Mouse (Mus musculus): ENCODE data around the gene Pard3. TPM values are rescaled to one million over a fixed set of nuclear protein-coding genes. Genes with fewer than 3 reads are reported as not detected.

Pard3 gene
- polyA plus RNA-seq, 2 experiments: 4.5 TPM

DNA sequence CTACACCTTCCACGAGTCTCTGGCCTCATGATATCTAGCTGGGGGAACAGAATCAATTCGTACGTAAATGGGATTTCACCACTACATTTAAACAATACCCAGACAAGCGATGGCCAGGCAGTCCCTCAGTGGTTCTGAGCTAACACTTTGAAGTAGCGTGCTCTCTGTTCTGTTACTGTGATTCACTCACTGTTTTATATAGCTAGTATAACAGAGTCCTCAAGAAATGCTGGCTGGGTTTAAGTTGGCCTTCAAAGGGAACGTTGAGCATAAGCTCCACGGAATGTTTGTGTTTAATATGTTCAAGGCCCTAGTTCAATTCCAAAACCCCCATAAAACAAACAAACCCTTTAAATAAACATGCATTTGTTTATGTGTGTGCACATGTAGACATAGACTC lies 156.9 kb downstream of the Pard3 start:
- WGBS (ENCODE audit: insufficient replicate concordance): 73% methylated on average over 7 of the region's 7 CpGs
- Histone ChIP-seq H3K27me3 (ENCODE audit: control insufficient read depth, insufficient read depth, low read length) (no peaks in the 10 kb centered on the region), H3K4me2 (ENCODE audit: low read depth) (no peak overlapping the region), H3K4me3 (ENCODE audit: insufficient read depth in 1 of 2, low read depth in 2 of 2, low read length in 2 of 2) (no peak overlapping the region), H3K9ac (replicated peaks) (no peak overlapping the region), H3K9me3 (ENCODE audit: control insufficient read depth, low read length) (no peaks in the 10 kb centered on the region), H3K4me1 (replicated peaks; ENCODE audit: control insufficient read depth in 2 of 2, insufficient read depth in 2 of 2, low read length in 1 of 2) (no peaks in the 10 kb centered on the region), H3K36me3 (replicated peaks; ENCODE audit: control insufficient read depth, insufficient read depth, low read depth) (no peaks in the 10 kb centered on the region), H3K27ac (no peak overlapping the region)
- ATAC-seq (ENCODE audit: insufficient read depth): no peak
- TF ChIP-seq CTCF (IDR thresholded peaks at IDR 0.05; ENCODE audit: low read depth) (no peak), EP300 (IDR thresholded peaks at IDR 0.05; ENCODE audit: low read depth) (no peak)
- no peak for DNase-seq (ENCODE audit: low read depth in 3 of 3, low spot score in 3 of 3)

DNA sequence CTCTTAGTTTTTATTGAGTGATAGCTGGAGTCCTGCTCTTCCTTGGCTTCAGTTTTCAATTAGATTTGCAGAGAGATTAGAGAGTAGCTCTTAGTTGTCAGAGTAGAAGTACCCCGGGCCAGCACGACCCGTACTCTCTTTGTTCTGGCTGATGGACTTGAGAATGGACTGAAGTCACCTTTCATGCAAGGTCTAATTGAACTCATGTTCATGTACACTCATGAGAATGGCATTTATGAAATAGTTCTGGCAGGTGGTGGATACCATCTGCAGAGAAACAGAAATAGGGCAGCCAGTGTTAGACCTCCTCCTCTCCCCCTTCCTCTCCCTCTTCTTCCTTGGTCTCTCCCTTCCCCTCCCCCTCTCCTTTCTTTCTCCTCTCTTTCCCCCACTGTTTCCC lies 158.7 kb downstream of the Pard3 start:
- Histone ChIP-seq H3K36me3 (replicated peaks; ENCODE audit: control insufficient read depth, insufficient read depth, low read depth) (no peaks in the 10 kb centered on the region), H3K9me3 (ENCODE audit: control insufficient read depth, low read length) (no peaks in the 10 kb centered on the region), H3K4me1 (replicated peaks; ENCODE audit: control insufficient read depth in 2 of 2, insufficient read depth in 2 of 2, low read length in 1 of 2) (no peaks in the 10 kb centered on the region), H3K4me3 (ENCODE audit: insufficient read depth in 1 of 2, low read depth in 2 of 2, low read length in 2 of 2) (no peak overlapping the region), H3K27ac (no peak overlapping the region), H3K9ac (replicated peaks) (no peak overlapping the region), H3K4me2 (ENCODE audit: low read depth) (no peak overlapping the region), H3K27me3 (ENCODE audit: control insufficient read depth, insufficient read depth, low read length) (no peaks in the 10 kb centered on the region)
- TF ChIP-seq EP300 (IDR thresholded peaks at IDR 0.05; ENCODE audit: low read depth): no peak
- no peak for DNase-seq (ENCODE audit: low read depth in 3 of 3, low spot score in 3 of 3)
- ATAC-seq (ENCODE audit: insufficient read depth): no peak
- 81% methylated on average over 3 of the region's 3 CpGs for WGBS (ENCODE audit: insufficient replicate concordance)

DNA sequence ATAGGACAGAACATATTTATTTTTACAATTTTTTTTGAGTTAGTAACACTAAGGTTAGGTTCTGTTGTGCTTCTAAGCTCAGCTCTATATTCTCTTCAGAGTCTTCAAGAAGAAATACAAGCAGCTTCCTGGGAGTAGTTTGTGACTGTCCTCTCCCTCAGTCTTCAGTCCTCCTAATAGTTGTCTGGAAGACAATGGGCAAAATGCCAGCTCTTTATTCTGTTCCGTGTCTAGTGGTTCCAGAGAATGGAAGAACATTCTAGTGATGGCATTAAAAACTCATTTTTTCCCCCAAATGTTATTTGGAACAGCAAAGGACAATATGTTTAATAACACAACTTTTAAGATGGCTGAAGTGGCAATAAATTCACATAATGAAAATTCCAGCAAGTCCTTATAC lies 163.3 kb downstream of the Pard3 start:
- no peak for DNase-seq (ENCODE audit: low read depth in 3 of 3, low spot score in 3 of 3)
- H3K4me3 ChIP-seq (ENCODE audit: insufficient read depth in 1 of 2, low read depth in 2 of 2, low read length in 2 of 2): no peak overlapping the region
- 54% methylated on average over 1 of the region's 1 CpGs for WGBS (ENCODE audit: insufficient replicate concordance)

DNA sequence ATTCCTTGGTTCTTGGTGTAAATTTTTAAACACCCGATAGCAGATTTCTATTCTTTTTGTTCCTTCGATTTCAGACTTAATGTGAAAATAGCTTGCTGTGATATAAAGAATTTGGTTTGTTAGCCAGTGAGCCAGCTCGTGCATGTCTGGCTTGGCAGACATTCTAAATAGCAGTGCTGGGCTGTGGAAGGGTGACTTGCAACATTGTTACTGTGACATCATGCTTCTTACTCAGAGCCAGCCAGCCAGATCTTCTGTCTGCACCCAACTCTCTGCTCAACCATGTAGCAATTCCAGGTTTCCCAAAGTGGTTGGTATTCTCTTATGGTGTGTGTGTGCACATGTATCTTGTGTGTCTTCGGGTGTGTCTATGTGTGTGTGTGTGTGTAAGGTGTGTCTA lies 163.7 kb downstream of the Pard3 start:
- no peak for TF ChIP-seq EP300 (IDR thresholded peaks at IDR 0.05; ENCODE audit: low read depth)
- no peak for TF ChIP-seq CTCF (IDR thresholded peaks at IDR 0.05; ENCODE audit: low read depth)

More for the DNA sequence above, 163.3 kb downstream of the Pard3 start:
- H3K27ac ChIP-seq: no peak overlapping the region
- no peaks in the 10 kb centered on the region for H3K36me3 ChIP-seq (replicated peaks; ENCODE audit: control insufficient read depth, insufficient read depth, low read depth)
- H3K4me1 ChIP-seq (replicated peaks; ENCODE audit: control insufficient read depth in 2 of 2, insufficient read depth in 2 of 2, low read length in 1 of 2): peaks cover 0 to 6% of the 10 kb centered on the region in 2 experiments; a peak in 2 of 4 replicates
- H3K27me3 ChIP-seq (ENCODE audit: control insufficient read depth, insufficient read depth, low read length): no peaks in the 10 kb centered on the region
- H3K4me2 ChIP-seq (ENCODE audit: low read depth): no peak overlapping the region
- H3K9me3 ChIP-seq (ENCODE audit: control insufficient read depth, low read length): no peaks in the 10 kb centered on the region
- TF ChIP-seq EP300 (IDR thresholded peaks at IDR 0.05; ENCODE audit: low read depth) (no peak), CTCF (IDR thresholded peaks at IDR 0.05; ENCODE audit: low read depth) (no peak)
- no peak for ATAC-seq (ENCODE audit: insufficient read depth)
- H3K9ac ChIP-seq (replicated peaks): no peak overlapping the region

DNA sequence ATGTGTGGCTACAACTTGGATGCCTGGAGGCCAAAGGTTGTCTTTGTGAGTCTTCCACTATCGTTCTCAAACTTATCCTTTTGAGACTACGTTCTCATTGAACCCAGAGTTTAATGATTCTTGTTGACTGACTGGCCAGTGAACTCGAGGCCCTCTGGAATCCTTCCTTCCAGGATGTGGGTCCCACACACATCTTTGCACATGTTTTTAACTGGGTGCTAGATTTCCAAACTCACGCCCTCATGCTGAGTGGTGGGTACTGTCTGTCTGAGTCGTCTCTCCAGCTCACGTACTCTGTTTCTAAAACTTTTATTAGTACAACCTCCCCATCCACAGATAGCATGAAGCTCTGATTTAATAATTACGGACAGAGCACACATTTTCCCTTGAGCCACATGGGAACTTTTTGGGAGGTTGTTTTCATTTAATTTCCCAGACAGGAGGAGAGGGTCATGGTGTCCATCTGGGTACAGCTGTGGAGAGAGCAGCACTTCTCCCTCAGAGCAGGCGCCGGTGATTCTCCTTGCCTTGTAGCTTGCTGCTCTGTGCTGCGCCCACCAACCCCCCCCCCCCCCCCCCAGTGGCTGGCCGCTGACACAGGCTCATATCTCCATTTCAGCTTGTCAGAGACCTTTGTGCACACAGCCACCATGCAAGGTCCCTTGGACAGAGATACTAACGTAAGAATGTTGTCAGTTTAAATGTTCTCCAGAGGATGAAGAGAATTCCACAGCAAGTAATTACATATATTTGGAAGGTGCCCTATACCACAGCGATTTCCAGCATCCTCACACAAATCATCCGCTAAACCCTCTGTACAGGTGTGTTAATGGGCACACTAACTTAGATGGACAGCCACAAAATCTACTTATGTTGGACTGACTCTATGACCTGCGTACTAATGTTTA lies 165.9 kb downstream of the Pard3 start:
- no peak overlapping the region for H3K9ac ChIP-seq (replicated peaks)
- TF ChIP-seq EP300 (IDR thresholded peaks at IDR 0.05; ENCODE audit: low read depth) (no peak), CTCF (IDR thresholded peaks at IDR 0.05; ENCODE audit: low read depth) (no peak)
- no peak for DNase-seq (ENCODE audit: low read depth in 3 of 3, low spot score in 3 of 3)
- H3K27me3 ChIP-seq (ENCODE audit: control insufficient read depth, insufficient read depth, low read length): no peaks in the 10 kb centered on the region
- H3K36me3 ChIP-seq (replicated peaks; ENCODE audit: control insufficient read depth, insufficient read depth, low read depth): no peaks in the 10 kb centered on the region
- H3K4me1 ChIP-seq (replicated peaks; ENCODE audit: control insufficient read depth in 2 of 2, insufficient read depth in 2 of 2, low read length in 1 of 2): peaks cover 0 to 6% of the 10 kb centered on the region in 2 experiments; a peak in 2 of 4 replicates
- 62% methylated on average over 15 of the region's 15 CpGs for WGBS (ENCODE audit: insufficient replicate concordance)
- no peak overlapping the region for H3K4me2 ChIP-seq (ENCODE audit: low read depth)
- no peak overlapping the region for H3K4me3 ChIP-seq (ENCODE audit: insufficient read depth in 1 of 2, low read depth in 2 of 2, low read length in 2 of 2)
- no peak for ATAC-seq (ENCODE audit: insufficient read depth)
- H3K27ac ChIP-seq: no peak overlapping the region
- no peaks in the 10 kb centered on the region for H3K9me3 ChIP-seq (ENCODE audit: control insufficient read depth, low read length)

More for the DNA sequence above, 163.7 kb downstream of the Pard3 start:
- Histone ChIP-seq H3K9me3 (ENCODE audit: control insufficient read depth, low read length) (no peaks in the 10 kb centered on the region), H3K4me3 (ENCODE audit: insufficient read depth in 1 of 2, low read depth in 2 of 2, low read length in 2 of 2) (no peak overlapping the region), H3K4me1 (replicated peaks; ENCODE audit: control insufficient read depth in 2 of 2, insufficient read depth in 2 of 2, low read length in 1 of 2) (peaks cover 0 to 6% of the 10 kb centered on the region in 2 experiments; a peak in 2 of 4 replicates), H3K4me2 (ENCODE audit: low read depth) (no peak overlapping the region), H3K27ac (no peak overlapping the region), H3K27me3 (ENCODE audit: control insufficient read depth, insufficient read depth, low read length) (no peaks in the 10 kb centered on the region), H3K9ac (replicated peaks) (no peak overlapping the region), H3K36me3 (replicated peaks; ENCODE audit: control insufficient read depth, insufficient read depth, low read depth) (no peaks in the 10 kb centered on the region)
- DNase-seq (ENCODE audit: low read depth in 3 of 3, low spot score in 3 of 3) (no peak), ATAC-seq (ENCODE audit: insufficient read depth) (no peak)
- WGBS (ENCODE audit: insufficient replicate concordance): 54% methylated on average over 4 of the region's 4 CpGs
